Mouse (Mus musculus): ENCODE results near the gene Stard7. TPM values are rescaled to one million over a fixed set of nuclear protein-coding genes. Genes with fewer than 3 reads are reported as not detected.
A peak's percentile ranks its signal among the peaks of the same experiment; 100 is the strongest.

Stard7 gene
- total RNA-seq, 4 experiments from 2014 or later = 108 to 147 (median 121) TPM

DNA sequence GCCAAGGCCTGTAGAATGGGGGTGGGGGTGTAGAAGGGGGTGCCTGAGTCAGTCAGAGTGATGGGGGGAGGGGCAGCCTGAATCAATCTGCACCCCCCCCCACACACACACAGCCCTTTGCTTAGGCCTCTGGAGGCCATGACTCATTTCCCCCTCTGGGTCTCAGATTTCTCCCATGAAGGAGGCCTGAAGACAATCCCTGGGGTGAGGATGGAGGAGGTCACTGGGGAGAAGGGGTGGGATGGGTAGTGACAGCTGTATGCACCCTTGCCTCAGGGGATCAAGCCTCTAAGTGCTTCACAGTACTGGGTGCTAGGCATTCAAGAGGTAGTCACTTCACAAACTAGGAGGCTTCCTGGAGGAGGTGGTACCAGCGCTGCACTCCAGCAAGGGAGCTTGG, 53.6 kb downstream of the Stard7 start:
- DNase-seq = no peak

DNA sequence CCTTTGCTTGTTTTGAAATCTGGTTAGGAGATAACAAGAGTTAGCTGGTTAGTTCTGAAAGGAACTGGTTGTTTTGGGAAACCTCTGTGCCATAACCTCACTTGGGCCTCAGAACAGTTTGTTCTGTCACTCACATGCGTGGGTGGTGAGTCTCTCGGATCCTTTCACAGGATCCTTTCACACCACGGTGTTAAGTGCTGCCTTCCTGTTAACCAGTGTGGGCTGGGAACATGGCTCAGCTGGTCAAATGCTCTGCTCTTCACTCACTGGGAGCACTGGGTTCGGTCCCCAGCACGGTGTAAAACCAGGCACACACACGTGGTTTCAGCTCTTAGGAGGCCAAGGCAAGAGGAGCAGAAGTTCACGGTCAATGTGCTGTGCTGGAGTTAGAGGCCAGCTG, 54.4 kb downstream of the Stard7 start:
- DNase-seq = no peak

DNA sequence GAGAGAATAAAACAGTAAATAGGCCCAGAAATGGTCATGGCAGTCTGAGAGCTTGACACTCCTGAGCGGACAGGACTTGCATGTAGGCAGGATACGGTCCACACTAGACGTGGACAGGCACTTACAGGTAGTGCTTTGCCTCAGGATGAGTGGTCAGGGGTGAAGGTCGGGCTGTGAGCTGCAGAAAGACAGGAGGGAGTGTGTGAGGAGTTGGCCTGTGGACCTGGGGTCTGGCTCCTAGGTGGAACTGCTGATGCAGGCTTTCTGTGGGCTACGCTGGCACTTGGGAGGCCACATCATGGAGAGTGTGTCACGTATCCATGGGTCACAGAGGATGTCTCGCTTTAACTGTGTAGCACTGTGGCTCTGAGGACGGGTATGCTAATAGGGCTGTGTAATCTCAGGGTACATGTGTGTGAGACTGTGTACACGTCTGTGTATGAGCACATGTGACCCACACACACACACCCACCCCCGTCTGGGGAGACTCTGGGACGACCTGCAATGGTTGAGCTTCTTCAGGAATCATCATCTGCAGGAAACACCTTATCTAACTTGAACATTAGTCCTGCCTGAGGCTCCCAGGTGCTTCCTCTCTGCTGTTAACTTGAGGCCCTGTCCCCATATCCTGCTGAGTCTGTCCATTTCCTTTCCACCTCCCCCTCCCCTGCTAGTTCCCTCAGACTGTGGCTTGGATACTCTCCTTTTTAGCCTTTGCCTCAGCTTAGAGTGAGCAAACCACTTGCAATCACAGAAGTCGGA, 58.3 kb downstream of the Stard7 start:
- no peak for DNase-seq

- no peak for DNase-seq
These were observed 63.0 kb downstream of the Stard7 start for GRCm38 (mm10) chr2:127332807-127333570.

- DNase-seq = no peak
These were observed 64.1 kb downstream of the Stard7 start for GRCm38 (mm10) chr2:127333945-127334603.

GRCm38 (mm10) chr2:127335078-127335541, 65.1 kb downstream of the Stard7 start:
- no peak for DNase-seq

DNA sequence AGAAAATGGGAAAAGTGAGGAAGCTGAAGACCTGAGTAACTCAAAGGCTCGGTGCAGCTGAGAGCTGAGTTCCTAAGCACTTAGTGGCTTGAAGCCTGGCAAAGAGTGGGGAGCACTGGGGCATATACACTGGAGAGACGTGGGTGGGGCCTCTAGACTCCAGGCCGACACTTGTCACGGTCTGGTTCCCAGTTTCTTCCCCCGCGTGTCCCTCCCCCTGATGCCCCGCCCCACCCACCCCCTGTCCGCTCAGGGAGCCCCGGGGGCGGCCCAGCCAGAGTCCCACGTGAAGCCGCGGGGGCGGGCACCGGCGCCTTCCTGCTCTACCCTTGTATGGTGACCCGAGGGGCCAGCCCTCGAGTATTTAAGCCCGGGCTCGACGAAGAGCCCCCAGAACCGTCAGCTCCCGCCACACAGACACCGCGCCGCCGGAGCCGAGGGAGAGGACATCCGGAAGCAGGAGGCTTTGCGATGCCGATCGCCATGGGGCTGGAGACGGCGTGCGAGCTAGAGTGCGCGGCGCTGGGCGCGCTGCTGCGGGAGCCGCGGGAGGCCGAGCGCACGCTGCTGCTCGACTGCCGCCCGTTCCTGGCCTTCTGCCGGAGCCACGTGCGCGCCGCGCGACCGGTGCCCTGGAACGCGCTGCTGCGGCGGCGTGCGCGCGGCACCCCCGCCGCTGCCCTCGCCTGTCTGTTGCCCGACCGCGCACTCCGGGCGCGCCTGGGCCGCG, 65.9 kb downstream of the Stard7 start, which contains the start of gene Dusp2:
Gene Dusp2 (plus strand): TSS at position 393 of the 730 bp plus-strand sequence.
- peak; percentile 63 for DNase-seq

DNA sequence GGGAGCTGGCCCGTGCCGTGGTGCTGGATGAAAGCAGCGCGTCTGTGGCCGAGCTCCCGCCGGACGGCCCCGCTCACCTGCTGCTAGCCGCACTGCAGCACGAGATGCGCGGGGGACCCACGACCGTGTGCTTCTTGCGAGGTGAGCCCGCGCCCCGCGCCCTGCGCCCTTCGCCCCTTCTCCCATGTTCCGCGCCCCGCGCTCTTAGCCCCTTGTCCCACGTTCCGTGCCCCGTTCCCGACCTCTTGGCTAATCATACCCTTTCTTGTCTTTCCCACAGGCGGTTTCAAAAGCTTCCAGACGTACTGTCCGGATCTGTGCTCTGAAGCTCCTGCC, 66.4 kb downstream of the Stard7 start:
- no peak for DNase-seq

DNA sequence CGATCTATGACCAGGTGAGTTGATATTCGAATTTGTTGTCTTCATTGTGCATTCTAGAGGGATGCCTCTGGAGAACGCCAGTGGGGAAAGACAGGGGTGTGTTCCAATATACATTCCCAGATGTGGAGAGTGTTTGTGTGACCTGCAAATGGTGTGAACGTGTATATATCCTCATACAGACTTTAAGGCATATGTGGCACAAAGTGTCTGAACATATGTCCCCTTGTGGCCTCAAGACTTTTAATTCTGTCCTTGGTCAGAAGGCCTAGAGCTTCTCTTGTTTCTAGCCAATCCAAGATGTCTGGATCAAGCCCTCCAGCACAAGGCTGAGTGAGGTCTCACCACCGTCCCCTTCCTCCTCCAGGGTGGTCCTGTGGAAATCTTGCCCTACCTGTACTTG, 66.9 kb downstream of the Stard7 start:
- DNase-seq = no peak

GRCm38 (mm10) chr2:127337531-127337930, 67.5 kb downstream of the Stard7 start:
- DNase-seq = no peak

DNA sequence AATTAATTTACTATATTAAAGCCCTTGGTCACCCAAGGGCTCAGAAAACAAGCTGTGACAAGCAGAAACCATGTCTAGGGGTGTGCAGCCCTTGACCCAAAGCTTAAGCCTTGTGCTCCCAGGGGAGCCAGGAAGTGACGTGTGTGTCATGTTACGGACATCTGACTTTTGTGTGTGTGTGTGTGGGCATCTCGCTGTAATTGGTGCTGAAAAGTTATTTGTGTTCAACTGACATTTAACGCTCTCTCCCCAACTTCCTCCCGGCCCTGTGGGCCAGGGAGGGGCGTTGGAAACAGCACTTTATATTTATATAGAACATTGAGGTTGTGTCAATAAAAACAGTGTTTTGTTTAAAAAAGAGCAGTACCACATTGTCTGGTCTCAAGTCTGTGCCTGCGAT, 68.0 kb downstream of the Stard7 start:
- DNase-seq = no peak

DNA sequence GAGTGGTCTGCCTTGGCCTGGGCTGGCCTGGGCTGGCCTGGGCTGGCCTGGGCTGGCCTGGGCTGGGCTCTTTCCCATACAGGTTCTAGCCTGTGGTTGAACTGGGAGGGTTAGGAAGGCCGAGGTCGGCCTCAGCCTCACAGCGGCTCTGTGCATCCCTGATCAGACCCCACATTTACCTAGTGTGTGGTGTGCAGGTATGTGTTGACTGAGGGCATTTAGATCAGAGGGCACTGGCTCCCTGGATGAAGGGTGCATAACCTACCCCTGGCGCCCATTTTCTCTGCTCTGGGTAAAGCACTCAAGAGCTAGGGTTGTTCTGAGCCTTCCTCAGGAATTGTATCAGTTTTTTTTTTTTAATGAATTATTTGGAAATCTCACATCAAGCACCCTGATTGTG, 68.4 kb downstream of the Stard7 start, which contains the start of gene Astl:
Gene Astl (plus strand): TSS at position 224 of the 400 bp plus-strand sequence.
- DNase-seq = no peak

- DNase-seq = no peak
These were observed 68.8 kb downstream of the Stard7 start for GRCm38 (mm10) chr2:127338833-127339232.

GRCm38 (mm10) chr2:127339262-127339661, 69.2 kb downstream of the Stard7 start:
- DNase-seq = no peak

DNA sequence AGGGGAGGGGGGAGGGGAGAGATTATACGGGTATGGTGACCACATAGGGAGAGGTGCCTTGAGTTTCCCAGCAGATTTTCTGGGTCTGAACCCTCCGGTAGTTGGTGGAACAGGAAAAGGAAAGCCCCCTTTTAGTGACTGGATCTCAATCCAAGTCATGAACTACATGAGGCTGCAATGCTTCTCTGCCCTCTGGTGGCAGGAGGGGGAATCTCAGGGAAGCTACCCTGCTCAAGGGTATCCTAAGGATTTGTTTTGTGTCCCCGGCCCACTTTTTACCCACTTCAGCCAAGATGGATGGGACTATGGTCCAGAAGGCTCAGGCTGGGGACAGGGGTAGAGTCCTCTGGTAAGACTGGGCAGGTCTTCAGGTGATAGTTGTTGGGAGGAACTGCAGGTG, 71.1 kb downstream of the Stard7 start:
- DNase-seq = peak; percentile 36

DNA sequence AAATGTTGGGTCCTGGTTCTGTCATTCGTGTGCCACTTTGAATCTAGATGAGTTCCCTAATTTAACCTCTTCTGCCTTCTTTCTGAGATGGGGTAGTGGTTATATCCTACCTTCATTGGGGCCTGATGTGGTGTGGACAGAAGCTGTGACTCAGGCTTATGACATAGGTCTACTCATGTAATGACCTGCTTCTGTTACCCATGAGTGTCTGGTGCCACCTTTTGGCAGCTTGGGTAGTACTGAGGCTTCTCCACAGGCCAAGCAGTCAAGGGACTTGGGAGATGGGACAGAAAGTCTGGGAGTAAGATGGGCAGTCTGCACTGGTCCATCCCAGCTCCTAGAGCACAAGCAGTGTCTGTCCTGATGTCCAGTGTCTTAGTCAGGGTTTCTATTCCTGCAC, 76.3 kb downstream of the Stard7 start:
- no peak for DNase-seq

DNA sequence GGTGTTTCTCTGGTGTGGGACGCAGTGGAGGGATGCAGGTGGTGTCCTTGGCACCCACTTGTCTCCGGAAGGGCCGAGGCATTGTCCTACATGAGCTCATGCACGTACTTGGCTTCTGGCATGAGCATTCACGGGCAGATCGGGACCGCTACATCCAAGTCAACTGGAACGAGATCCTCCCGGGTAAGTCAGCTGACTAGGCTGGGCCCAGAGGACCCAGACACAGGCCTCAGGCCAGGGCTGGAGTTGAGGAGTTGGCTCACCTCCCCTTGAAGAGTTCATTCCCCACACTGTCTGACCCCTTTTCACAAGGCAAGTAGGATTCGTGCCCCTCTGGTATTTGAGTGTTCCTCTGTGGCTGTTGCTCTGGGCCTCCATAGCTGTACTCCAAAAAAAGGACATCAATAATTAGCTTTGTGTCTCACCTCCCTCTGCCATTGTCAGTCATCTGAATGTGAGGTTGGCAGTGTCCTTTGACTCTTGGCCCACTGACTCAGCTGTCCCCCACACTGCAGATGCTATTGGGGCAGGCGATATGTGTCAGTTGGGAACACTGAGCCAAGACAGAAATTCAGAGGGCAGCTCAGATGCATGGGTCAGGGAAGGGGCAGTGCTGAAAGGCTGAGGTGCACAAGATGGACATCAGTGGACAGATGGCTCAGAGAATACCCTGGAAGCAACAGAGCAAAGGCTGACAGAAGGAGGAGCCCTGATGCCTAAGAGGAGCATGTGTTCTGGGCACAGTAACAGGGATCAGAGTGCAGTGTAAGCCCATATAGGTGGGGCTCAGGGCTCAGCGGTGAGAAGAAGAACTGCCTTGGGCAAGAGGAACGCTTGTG, 77.3 kb downstream of the Stard7 start:
- no peak for DNase-seq
